Mouse (Mus musculus) neural tube, embryonic 10.5 days (tissue): ENCODE data around the gene Dhh.
A peak's percentile ranks its signal among the peaks of the same experiment; 100 is the strongest.

Experiments used
- DNase-seq: peaks from one replicate; pipeline ENCODE4 v3.0.0-alpha.2; 2017; ENCODE audit warnings: low spot score; ENCODE audit errors: extremely low spot score

The Dhh gene

DNA sequence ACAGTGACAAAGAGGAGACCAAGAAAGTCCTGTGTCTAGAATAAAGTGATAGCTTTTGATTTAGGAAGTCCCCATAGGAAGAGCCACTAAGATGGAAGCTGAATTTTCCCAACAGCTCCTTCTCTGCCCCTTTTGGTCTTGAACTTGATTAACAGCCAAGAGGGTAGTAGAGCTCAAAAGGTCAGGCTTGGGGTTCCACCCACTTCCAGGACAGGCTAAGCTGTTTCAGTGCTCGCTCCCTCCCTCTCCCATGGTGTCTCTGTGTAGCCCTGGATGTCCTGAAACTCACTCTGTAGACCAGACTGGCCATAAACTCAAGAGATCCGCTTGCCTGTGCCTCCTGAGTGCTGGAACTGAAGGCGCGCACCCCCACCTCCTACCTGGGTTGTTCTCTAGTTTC is 17.7 kb upstream of the Dhh start:
- DNase-seq = no peak

DNA sequence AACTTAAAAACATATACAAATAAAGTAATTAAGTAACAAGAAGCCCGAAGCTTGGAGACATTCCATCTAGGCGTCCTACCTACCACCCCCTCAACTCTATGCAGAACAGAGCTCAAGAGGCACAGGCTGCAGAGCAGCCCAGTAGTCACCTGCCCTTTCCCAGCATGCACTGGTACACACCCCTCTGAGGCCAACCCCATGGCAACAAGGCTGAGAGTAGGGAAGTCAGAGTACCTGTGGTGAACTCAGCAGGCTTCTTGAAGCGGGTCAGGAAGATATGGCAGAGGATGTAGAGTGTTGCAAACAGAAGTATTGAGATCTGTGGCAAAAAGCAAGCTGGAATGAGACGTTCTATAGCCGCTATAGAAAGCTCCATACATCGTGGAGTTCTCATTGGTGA is 16.6 kb upstream of the Dhh start:
- DNase-seq = no peak

DNA sequence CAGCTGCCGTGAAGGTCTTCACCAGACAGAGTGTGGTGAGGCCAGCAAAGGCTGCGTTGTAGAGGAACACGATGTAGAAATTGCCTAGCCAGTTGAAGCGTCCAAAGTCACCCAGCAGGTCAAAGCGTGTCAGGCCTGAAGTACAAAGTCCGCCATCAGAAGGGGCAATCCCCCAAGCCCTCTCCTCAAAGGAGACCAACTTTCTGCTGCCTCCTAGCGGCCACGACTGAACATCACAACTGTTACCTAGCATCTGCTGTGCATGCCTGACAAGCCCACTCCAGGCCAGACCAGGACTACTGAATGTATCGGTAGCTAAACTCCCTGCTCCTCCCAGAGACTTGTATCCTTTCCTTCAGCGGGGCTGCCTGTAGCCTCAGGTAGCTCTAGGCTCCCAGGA is 6.4 kb upstream of the Dhh start:
- DNase-seq = peak; percentile 77

DNA sequence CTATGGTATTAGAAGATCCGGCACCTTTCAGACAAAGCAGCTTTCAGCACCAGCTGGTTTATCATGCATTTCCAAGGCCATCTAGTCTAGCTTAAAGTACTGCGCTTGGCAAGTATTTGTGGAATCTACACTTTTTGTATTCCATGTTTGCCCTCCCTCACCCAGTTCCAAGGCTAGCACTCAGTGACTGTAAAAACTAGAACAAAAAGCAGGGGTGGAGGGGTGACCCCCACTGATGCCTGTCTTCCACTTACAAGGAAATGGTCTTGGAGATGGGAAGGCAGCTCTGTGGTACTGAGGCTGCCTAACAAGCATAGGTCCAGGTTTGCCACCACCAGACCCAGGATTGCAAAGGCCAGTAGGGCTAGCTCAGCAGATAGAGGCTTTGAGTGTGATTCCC is 4.3 kb upstream of the Dhh start:
- no peak for DNase-seq

DNA sequence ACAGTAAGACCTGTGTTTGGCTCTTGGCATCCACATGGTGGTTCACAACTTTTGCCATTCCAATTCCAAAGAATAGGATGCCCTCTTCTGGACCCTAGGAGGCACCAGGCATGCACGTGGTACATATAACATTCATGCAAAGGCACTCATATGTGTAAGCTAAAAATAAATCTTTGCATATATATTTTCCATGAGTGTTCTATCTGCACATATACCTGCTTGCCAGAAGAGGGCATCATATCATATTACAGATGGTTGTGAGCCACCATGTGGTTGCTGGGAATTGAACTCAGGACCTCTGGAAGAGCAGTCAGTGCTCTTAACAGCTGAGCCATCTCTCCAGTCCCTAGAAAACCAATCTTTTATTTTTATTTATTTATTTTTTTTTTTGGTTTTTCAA is 3.2 kb upstream of the Dhh start:
- DNase-seq = no peak

DNA sequence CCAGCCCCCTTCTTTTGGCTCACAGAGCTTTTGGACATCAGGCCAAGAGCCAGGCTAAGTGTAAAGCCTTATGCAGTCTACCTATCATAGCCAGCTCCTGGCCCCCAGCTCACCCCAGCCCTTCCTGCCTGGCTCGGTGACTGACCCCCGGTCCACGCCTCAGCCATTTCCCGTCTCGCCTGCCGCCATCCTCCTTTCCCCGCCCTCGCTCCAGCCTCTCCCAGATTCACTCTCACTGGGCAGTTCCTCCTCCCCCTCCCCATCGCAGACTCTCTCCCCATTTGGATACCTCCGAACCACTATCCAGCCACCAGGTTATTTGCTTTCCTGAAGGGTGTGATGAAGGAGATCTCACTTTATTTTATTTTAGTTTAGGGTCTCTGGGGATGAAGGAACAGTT is 845 bp downstream of the Dhh start:
- DNase-seq = peak; percentile 32

DNA sequence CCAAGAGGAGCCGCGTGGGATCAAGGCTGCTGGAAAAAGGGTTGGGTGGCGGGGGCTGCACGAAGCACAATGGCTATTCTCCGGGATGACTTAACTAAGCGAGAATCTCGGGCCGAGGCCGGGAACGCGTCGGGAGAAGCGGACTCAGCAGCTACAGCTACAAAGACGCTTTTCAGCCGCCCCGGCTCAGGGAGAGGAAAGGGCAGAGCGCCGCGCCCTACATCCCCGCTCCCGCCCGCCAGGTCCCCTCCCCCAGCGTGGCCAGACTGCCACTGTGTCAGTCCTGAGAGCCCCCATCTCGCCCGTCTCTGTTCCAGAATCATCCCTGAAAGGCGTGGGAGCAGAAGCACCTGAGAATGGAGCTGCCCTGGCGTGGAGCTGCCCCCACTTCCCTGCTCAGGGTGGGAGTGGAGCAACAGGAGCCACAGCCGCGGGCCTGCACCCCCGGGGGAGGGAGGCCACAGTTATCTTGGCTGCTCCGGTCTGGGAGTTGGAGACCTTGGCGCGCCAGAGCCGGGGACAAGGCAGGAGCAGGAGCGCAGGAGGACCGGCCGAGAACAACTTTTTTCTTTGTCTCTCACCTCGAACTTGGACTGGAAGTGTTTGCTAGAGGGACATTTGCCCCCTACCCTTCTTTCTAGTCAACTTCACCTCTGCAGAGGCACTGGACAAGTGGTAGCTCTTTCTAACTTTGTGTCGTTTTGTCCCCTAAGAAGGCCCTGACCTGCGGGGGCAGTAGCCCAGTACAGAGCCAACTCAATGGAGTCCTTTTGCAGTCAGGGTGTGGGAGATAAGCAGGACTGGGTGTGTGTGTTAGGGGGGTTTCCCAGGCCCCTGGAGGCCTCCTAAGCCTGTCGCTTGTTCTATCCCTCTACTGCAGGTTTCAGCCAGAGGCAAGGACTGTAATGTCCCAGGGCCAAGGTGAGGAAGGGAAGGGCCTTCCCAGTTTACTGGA is 2.4 kb downstream of the Dhh start:
- no peak for DNase-seq

DNA sequence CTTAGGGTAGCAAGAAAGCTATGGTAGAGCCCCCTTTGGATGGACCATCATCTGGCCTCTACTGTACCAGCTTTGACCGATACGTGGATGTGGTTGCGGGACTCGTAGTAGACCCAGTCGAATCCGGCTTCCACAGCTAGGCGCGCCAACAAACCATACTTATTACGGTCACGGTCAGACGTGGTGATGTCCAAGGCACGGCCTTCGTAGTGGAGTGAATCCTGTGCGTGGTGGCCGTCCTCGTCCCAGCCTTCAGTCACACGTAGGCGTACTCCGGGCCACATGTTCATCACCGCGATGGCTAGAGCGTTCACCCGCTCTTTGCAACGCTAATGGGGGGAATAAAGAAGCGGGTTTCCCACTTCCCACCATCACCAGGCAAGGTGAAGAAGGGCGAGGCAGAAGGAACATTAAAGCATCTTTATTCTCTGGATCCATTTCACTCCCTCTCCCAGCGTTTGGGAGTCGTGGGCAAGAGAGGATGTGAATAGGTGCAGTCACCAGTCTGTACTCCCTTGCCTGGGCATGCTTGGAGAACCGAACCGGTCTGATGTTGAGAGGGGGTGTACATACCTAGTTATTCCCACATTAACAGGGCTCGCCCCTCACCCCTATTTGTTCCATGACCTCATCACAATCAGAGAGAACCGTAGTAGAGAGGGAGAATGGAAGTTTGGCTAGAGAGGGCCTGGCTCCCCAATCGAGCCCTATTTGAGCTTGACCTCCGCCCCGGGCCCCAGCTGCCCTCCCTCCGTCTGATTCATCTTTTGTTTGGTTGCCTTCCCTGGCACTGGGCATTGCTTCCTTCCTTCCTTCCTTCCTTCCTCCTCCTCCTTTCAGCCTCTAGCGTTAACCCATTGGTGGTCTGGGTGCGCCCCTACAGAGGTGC is 3.4 kb downstream of the Dhh start:
- DNase-seq = peak; percentile 68

DNA sequence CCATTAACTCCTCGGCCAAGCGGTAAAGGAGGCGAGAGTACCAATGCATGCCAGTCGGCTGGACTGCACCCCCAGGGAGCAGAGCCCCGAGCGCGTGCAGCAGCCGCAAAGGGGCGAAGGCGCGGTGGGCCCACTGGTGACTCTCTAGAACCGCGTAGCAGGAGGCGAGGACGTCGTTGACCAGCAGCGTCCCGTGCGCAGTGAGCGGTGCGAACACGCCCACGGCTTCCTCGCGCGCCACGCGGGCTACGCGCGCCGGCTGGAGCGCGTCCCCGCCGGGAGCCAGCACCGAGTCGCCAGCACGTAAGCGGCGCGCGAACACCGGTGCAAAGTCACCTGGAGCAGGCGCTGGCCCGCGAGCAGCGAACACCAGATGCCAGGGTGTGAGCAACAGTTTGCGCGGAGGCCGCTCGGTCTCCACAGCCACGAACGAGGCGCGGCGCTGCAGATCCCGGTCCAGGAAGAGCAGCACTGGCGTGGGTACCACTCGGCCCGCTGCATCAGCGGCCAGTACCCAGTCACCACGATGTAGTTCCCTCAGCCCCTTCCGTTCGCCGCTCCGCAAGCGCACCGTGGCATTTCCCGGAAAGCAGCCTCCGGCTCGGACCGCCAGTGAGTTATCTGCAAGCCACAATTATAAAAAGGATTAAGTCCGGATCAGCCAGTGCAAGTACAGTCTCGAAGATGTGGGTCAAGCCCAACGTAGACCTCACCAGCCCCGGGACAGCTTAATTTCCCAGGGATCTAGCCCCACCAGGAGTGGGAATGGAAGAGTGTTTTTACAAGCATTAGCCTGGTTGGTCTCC is 4.2 kb downstream of the Dhh start, which contains the start of gene Rhebl1:
Rhebl1 (minus strand) TSS at position 601 of the 806 bp plus-strand sequence.
- peak; percentile 67 for DNase-seq

DNA sequence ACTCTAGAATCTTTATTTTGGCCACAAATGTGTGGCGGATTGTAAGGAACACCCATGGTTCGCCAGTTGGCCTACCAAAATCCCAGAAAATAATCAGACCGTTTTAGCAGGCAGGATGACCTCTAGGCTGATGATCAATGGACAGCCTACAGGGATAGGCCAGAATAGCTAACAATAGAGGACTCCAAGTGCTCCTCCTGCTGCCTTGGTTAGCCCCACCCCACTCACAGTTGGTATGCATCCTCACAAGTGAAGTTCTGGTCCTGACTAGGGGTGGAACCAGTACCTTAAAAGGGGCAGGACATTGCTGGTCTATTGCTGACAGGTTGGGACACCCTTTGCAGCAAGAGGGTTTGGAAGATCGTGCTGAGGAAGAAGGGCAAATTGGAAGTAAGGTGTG is 5.3 kb downstream of the Dhh start:
- no peak for DNase-seq

DNA sequence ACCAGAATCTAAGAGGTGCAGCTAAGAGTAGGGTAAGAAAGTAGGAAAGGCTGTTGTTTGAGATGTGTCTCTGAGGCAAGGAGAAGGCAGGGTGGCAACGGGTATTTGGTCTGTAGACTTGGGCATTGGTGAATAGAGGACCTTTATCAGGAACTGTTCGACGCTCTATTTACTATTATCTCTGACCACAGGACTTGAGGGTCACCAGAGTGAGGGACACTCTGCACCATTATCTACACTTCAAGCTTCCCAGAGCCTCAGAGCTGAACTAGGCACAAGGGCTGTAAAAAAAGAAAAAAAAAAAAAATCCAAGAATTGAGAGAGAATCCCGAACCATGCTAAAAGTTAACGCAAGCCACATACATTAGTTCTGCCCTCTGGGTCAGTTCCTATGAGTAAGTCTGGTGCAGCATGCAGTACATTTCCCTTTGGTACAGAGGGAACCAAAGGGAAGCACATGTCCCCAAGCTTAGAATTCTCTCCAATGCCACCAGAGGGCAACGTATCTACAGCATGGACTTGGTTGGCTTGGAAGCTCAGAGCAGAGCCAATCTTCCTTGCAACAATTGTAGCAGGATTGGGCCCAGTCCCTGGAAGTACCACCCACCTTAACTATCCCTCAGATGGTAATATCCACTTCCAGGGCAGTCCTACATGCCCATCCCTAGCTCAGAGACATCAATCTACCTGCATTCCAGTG is 6.3 kb downstream of the Dhh start:
- DNase-seq = peak; percentile 42

DNA sequence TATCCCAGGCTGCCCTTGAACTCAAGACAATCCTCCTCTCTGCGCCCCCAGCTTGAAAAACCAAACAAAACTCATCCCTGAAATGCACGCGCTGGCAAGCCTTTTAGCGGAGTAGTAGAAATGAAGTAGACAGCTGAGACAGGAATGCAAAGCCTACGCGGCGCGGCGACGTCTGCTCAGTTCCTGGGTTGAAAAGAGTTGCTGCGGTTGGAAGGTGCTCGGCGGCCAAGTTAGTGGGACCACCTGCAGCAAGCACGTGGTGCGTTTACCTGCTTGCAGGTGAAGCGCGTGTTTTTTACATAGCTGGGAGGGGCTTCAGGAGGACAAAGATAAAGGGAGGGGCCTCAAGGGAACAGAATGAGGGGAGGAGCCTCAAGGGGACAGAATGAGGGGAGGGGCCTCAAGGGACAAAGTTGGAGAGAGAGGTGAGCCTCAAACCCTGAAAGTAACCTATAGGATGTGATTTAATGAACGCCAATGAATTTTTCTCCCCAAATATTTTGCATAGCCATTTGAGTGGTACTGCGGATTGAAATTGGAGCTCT is 7.1 kb downstream of the Dhh start:
- DNase-seq = no peak

DNA sequence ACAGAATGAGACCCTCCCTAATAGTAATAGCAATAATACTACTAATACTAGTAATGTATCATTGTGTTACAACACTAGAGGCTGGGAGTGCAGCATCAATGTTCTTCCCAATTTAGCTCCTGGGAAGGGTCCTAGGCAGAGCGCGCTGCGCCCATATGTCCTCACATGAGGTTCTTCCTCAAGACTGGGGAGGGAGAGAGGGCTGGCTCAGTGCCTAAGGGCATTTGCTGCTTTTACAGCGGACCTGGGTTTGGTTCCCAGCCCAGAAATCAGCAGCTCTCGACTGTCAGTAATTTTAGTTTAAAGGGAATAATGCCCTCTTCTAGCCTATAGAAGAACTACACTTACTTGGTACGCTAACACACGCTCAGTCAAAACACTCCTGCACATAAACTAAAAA is 10.8 kb downstream of the Dhh start:
- DNase-seq = no peak

DNA sequence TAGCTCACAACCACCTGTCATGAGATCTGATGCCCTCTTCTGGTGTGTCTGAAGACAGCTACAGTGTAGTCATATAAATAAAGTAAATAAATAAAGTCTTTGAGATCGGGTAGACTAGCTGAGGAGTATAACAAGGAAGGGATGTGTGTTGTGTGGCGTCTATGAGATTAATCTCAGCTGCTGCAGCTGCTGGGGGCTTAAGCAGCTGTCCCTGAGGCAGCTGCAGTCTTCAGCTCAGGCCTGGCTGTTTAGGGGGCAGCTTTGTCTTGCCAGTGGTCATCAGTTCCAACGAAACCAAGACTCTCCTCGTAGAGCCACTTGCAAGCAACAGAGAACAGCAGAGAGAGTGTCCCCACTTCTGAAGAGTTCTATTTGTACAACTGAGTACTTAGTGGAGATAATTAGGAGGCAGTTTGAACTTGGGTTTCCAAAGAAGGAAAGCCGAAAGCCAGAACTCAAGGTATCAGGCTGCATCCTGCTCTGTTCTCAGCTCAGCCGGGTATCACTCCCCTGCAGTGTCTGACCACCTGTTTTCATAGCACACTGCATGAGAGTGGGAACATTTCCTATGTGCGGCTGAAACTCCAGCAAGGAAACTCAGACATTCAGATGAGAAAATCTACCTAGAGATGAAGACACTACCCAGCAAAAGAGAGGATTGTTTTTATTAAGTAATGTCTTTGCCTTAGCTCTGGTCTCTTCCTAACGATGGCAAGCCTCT is 11.5 kb downstream of the Dhh start:
- DNase-seq = no peak

DNA sequence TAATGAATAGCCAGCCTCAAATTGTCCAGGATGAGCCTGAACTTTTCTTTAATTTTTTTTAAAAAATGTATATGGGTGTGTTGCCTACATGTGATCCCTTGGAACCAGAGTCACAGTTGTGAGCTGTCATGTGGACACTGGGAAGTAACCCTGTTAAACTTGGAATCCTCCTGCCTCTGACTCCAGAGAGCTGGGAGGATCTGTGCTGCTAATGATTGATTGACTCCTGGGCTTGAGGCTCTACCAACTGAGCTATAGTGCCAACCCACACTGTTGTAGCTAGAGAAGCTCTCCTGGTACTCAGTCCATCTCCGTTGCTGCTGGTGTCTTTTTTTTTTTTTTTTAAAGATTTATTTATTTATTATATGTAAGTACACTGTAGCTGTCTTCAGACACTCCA is 14.2 kb downstream of the Dhh start:
- DNase-seq = no peak

DNA sequence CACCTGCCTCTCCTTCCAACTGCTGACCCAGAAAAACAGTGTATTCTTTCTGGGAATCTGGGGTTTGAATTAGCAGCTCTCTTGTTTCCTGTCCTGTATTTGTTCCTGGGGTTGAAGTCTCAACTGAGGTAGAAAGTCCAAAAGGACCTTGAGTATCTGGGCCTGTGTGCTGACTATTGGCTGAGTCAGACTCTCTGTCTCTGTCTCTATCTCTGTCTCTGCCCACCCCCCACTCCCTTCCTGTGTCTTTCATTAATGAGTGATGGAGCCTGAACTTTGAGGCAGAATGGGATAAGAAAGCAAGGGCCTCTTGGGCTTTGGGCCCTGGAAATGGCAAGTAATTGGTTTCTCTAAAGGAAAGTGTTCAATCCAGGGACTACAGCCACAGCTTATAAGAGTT is 14.7 kb downstream of the Dhh start:
- DNase-seq = no peak

DNA sequence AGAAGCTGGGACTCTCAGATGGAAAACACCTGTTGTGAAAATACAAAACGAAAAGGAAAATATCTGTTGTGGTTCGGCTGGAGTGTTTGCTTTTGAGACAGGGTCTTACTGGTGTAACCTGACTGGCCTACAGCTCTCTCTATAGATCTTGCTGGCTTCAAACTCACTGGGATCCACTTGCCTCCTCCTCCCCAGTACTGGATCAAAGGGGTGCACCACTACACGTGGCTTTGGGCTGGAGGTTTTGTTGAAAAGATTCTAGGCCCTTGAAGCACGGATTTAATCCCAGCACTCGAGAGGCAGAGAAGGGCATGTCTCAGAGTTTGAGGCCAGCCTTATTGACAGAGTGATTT is 16.7 kb downstream of the Dhh start:
- no peak for DNase-seq

DNA sequence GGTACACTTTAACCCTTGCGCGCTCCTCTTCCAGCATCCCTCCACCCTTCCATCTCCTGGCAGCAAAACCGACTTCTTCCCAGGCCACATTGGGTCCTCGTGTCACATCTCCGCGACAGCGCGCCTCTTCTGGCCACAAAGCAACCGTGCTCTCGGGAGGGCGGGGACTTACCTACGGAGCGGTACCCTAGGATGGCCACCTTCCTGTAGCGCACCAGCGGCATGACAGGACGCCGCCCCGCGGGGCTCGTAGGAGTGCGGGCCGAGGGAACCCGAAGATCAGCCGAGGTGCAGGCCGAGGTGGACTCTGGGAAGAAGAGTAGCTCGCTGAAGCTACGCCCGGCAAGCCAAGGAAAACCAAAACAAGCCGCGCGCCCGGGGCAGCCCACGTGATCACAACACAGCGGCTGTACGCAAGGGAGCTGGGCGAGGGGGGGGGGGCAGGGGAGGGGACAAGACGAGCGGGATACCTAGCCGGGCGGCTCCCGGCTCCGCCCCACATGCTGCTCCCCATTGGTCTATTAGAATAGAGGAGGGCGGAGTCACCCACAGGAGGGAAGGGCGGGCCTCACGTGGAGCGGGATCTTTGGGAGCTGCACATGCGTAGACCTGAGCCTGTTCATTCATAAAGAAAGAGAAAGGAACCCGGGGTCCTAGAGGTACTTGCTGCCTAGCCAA is 17.2 kb downstream of the Dhh start:
- DNase-seq = peak; percentile 94

DNA sequence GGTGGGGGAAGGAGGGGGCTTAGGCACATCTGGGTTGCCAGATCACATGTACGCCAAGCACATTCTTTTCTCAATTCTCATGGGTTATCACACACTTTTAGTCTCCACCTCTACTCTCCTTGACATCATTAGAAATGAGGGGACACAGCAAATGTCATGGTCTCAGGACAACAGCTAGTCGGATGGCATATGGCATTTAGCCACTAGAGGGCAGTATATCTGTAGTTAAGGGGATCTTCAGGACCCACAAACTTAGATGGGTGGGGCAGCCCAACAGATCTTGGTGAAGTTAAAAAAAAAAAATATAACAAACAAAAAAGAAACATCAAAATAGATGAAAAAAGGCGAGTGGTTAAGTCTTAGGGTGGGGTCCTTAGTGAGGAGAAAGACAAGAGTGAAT is 21.0 kb downstream of the Dhh start:
- peak; percentile 54 for DNase-seq
